Mouse (Mus musculus) adrenal gland, adult 10 weeks (tissue): ENCODE data around the gene Polr2e. TPM values are rescaled to one million over a fixed set of nuclear protein-coding genes. Genes with fewer than 3 reads are reported as not detected.

Experiments
- polyA plus RNA-seq: library from polyadenylated mRNA; stranded (reverse); fragments of 350-450 nt; fragmentation: Illumina TruSeq; extraction: RNeasy Lipid Tissue Mini Kit (QIAGEN cat#74804); gene quantifications from one replicate; pipeline ENCODE4 v1.2.3, GENCODE M21; 2014; ENCODE audit warnings: low read depth, low replicate concordance

Polr2e gene
- 0.64 TPM for polyA plus RNA-seq

GRCm38 (mm10) chr10:80039559-80039979 is at the start of gene Polr2e:
Gene Polr2e (minus strand): TSS chr10:80039795.

GRCm38 (mm10) chr10:80047041-80047565 is 7.5 kb upstream of the Polr2e start, which contains the start of gene Gpx4:
Gene Gpx4 (plus strand): TSS chr10:80047166.

GRCm38 (mm10) chr10:80016511-80016910 is 23.1 kb downstream of the Polr2e start, which contains the start of gene Arhgap45:
Gene Arhgap45 (plus strand): TSS chr10:80016653.

GRCm38 (mm10) chr10:79996272-79997033 is 43.1 kb downstream of the Polr2e start, which contains the start of gene Abca7:
Gene Abca7 (plus strand): TSS chr10:79996494.

GRCm38 (mm10) chr10:79988506-79989271 is 50.9 kb downstream of the Polr2e start, which contains the start of gene Cnn2:
Gene Cnn2 (plus strand): TSS chr10:79988584.

Other genes starting within 250 kb of the Polr2e start
- not detected for gene Prss57, start 248.8 kb downstream of the Polr2e start, polyA plus RNA-seq
- 0.93 TPM for gene Palm, start 246.2 kb downstream of the Polr2e start, polyA plus RNA-seq
- not detected for gene Misp, start 218.8 kb downstream of the Polr2e start, polyA plus RNA-seq
- gene Ptbp1, start 185.4 kb downstream of the Polr2e start, polyA plus RNA-seq = 69.8 TPM
- gene Prtn3, start 165.3 kb downstream of the Polr2e start, polyA plus RNA-seq = not detected
- gene Plppr3, start 165.2 kb downstream of the Polr2e start, polyA plus RNA-seq = not detected
- gene Elane, start 153.5 kb downstream of the Polr2e start, polyA plus RNA-seq = not detected
- 14.9 TPM for gene Cfd, start 148.9 kb downstream of the Polr2e start, polyA plus RNA-seq
- not detected for gene Med16, start 130.9 kb downstream of the Polr2e start, polyA plus RNA-seq
- gene Gm26602, start 128.9 kb downstream of the Polr2e start, polyA plus RNA-seq = not detected
- not detected for gene Kiss1r, start 122.8 kb downstream of the Polr2e start, polyA plus RNA-seq
- 8.8 TPM for gene R3hdm4, start 118.6 kb downstream of the Polr2e start, polyA plus RNA-seq
- 1.9 TPM for gene Arid3a, start 112.8 kb downstream of the Polr2e start, polyA plus RNA-seq
- gene Wdr18, start 79.6 kb downstream of the Polr2e start, polyA plus RNA-seq = 1.2 TPM
- gene Grin3b, start 69.1 kb downstream of the Polr2e start, polyA plus RNA-seq = not detected
- gene Tmem259, start 55.5 kb downstream of the Polr2e start, polyA plus RNA-seq = 0.64 TPM
- 4.3 TPM for gene Cnn2, start 51.2 kb downstream of the Polr2e start, polyA plus RNA-seq
- 0.58 TPM for gene Abca7, start 43.3 kb downstream of the Polr2e start, polyA plus RNA-seq
- gene Arhgap45, start 23.1 kb downstream of the Polr2e start, polyA plus RNA-seq = not detected
- gene Gpx4, start 7.4 kb upstream of the Polr2e start, polyA plus RNA-seq = 76.0 TPM
- gene Sbno2, start 65.8 kb upstream of the Polr2e start, polyA plus RNA-seq = 1.3 TPM
- 8.0 TPM for gene Stk11, start 76.0 kb upstream of the Polr2e start, polyA plus RNA-seq
- 0.70 TPM for gene Atp5d, start 98.8 kb upstream of the Polr2e start, polyA plus RNA-seq
- gene Cbarp, start 101.0 kb upstream of the Polr2e start, polyA plus RNA-seq = 1.5 TPM
- 7.6 TPM for gene Midn, start 108.5 kb upstream of the Polr2e start, polyA plus RNA-seq
- gene Cirbp, start 126.2 kb upstream of the Polr2e start, polyA plus RNA-seq = 21.3 TPM
- gene 1600002K03Rik, start 133.1 kb upstream of the Polr2e start, polyA plus RNA-seq = 1.0 TPM
- 2.2 TPM for gene Efna2, start 139.7 kb upstream of the Polr2e start, polyA plus RNA-seq
- 7.3 TPM for gene Mum1, start 186.6 kb upstream of the Polr2e start, polyA plus RNA-seq
- 5.8 TPM for gene Ndufs7, start 209.3 kb upstream of the Polr2e start, polyA plus RNA-seq
- gene Gamt, start 221.2 kb upstream of the Polr2e start, polyA plus RNA-seq = 2.7 TPM
- 17.0 TPM for gene Dazap1, start 221.7 kb upstream of the Polr2e start, polyA plus RNA-seq